Mouse (Mus musculus) kidney, adult 2 months (tissue): ENCODE measurements around the gene R3hdm4. TPM values are rescaled to one million over a fixed set of nuclear protein-coding genes. Genes with fewer than 3 reads are reported as not detected.
A peak's percentile ranks its signal among the peaks of the same experiment; 100 is the strongest.

Experiments
- DNase-seq: peaks from one replicate; pipeline ENCODE4 v3.0.0; 2021
- H3K27ac ChIP-seq: fragments of 200-500 bp; 2 replicates; pipeline ENCODE4 v1.5.1; 2012; ENCODE audit warnings: low read depth, low read length, control low read depth, inconsistent platforms; ENCODE audit not compliant: insufficient read depth
- H3K27me3 ChIP-seq: fragments of 200-500 bp; replicated peaks from 2 replicates; pipeline ENCODE4 v1.6.1; 2012; ENCODE audit warnings: mild to moderate bottlenecking, moderate library complexity, low read length, inconsistent platforms; ENCODE audit not compliant: control insufficient read depth, insufficient read depth
- H3K36me3 ChIP-seq: fragments of 200-500 bp; 2 replicates; pipeline ENCODE4 v1.6.1; 2012; ENCODE audit warnings: mild to moderate bottlenecking, moderate library complexity, low read length, inconsistent platforms; ENCODE audit not compliant: control insufficient read depth, insufficient read depth
- H3K4me1 ChIP-seq: fragments of 200-500 bp; 2 replicates; pipeline ENCODE4 v1.6.1; 2011; ENCODE audit warnings: low read length; ENCODE audit not compliant: control insufficient read depth, insufficient read depth
- H3K4me3 ChIP-seq: fragments of 200-500 bp; 2 replicates; pipeline ENCODE4 v1.5.1; 2011; ENCODE audit warnings: mild to moderate bottlenecking, low read depth, low read length, control low read depth; ENCODE audit not compliant: insufficient read depth
- CTCF ChIP-seq: fragments of 200-500 bp; conservative IDR thresholded peaks from 2 replicates; pipeline ENCODE4 v1.5.1; 2011; ENCODE audit warnings: low read depth, mild to moderate bottlenecking, control low read depth, low read length, moderate library complexity, mixed read lengths; ENCODE audit not compliant: insufficient read depth, insufficient read length
- POLR2A ChIP-seq: fragments of 200-500 bp; IDR thresholded peaks from one replicate; pipeline ENCODE4 v1.6.1; 2011; ENCODE audit warnings: low read depth, low read length, control low read depth
- WGBS: fragments of 180-500 bp; shearing (Covaris S2); methylation state at CpG from one replicate; pipeline ENCODE4 v1.1.7; 2018; 5-methylcytosine and 5-hydroxymethylcytosine counted together
- polyA plus RNA-seq: library from polyadenylated mRNA; depleted of rRNA; stranded (reverse); fragments of >200 nt; gene quantifications from 2 replicates; pipeline ENCODE4 v1.2.3, GENCODE M21; 2012; rRNA removed

R3hdm4 gene
- polyA plus RNA-seq, result 146 and 154 TPM in 2 replicates

- 19% methylated on average over 41 of the region's 41 CpGs for WGBS
- TF ChIP-seq CTCF, result no peak
- TF ChIP-seq POLR2A, result no peak
- peaks cover 7% of the 10 kb centered on the region for H3K4me1 ChIP-seq
- H3K27ac ChIP-seq, result no peak within 1 kb of the TSS
- no peak within 1 kb of the TSS for H3K4me3 ChIP-seq
- no peaks in the 10 kb centered on the region for H3K36me3 ChIP-seq
- no peak for DNase-seq
- H3K27me3 ChIP-seq, result no peaks in the 10 kb centered on the region
Measured at GRCm38 (mm10) chr10:79920958-79921535, at the start of gene R3hdm4. Gene R3hdm4, minus strand, starts transcription at chr10:79921208.

GRCm38 (mm10) chr10:79970415-79971182, 49.6 kb upstream of the R3hdm4 start, which contains the start of gene Grin3b:
Gene Grin3b, plus strand, starts transcription at chr10:79970715.
- Histone ChIP-seq H3K4me1 (peaks cover 22% of the 10 kb centered on the region), H3K27me3 (no peaks in the 10 kb centered on the region), H3K36me3 (no peaks in the 10 kb centered on the region), H3K27ac (no peak within 1 kb of the TSS), H3K4me3 (no peak within 1 kb of the TSS)
- DNase-seq, result no peak
- 8% methylated on average over 47 of the region's 47 CpGs for WGBS
- TF ChIP-seq CTCF (no peak), POLR2A (no peak)

GRCm38 (mm10) chr10:79969124-79969568, 48.1 kb upstream of the R3hdm4 start:
- 21% methylated on average over 3 of the region's 3 CpGs for WGBS
- H3K27ac ChIP-seq, result 0 out of 2 replicates have a peak overlapping the region, but pooled peaks have one; percentile 15

GRCm38 (mm10) chr10:79968181-79968580, 47.2 kb upstream of the R3hdm4 start:
- no peak for TF ChIP-seq CTCF
- no peak for TF ChIP-seq POLR2A
- H3K27me3 ChIP-seq, result no peaks in the 10 kb centered on the region
- H3K27ac ChIP-seq, result peak overlapping the region; percentile 18
- no peaks in the 10 kb centered on the region for H3K36me3 ChIP-seq
- no peak overlapping the region for H3K4me3 ChIP-seq
- DNase-seq, result no peak
- 85% methylated on average over 1 of the region's 1 CpGs for WGBS
- H3K4me1 ChIP-seq, result peaks cover 22% of the 10 kb centered on the region

More at GRCm38 (mm10) chr10:79969124-79969568, 48.1 kb upstream of the R3hdm4 start:
- Histone ChIP-seq H3K4me3 (no peak overlapping the region), H3K36me3 (no peaks in the 10 kb centered on the region), H3K27me3 (no peaks in the 10 kb centered on the region), H3K4me1 (peaks cover 22% of the 10 kb centered on the region)
- TF ChIP-seq CTCF (0 out of 2 replicates have a peak, but pooled peaks have one; percentile 0), POLR2A (no peak)
- DNase-seq, result peak; percentile 86

- Histone ChIP-seq H3K4me3 (peak overlapping the region; percentile 16; the same call in 1 of the 2 replicates), H3K27ac (peak overlapping the region; percentile 82), H3K36me3 (no peaks in the 10 kb centered on the region), H3K4me1 (peaks cover 22% of the 10 kb centered on the region), H3K27me3 (no peaks in the 10 kb centered on the region)
- TF ChIP-seq POLR2A, result no peak
- no peak for TF ChIP-seq CTCF
- WGBS, result 65% methylated on average over 5 of the region's 5 CpGs
- peak; percentile 95 for DNase-seq
Measured at GRCm38 (mm10) chr10:79966886-79967400, 45.9 kb upstream of the R3hdm4 start.

- 59% methylated on average over 5 of the region's 5 CpGs for WGBS
- no peak for TF ChIP-seq POLR2A
- no peak for TF ChIP-seq CTCF
- Histone ChIP-seq H3K36me3 (no peaks in the 10 kb centered on the region), H3K4me1 (peaks cover 25% of the 10 kb centered on the region), H3K27me3 (no peaks in the 10 kb centered on the region), H3K27ac (no peak overlapping the region), H3K4me3 (no peak overlapping the region)
- no peak for DNase-seq
Measured at GRCm38 (mm10) chr10:79965325-79965724, 44.3 kb upstream of the R3hdm4 start.

- no peak overlapping the region for H3K27ac ChIP-seq
- no peaks in the 10 kb centered on the region for H3K27me3 ChIP-seq
- 96% methylated on average over 7 of the region's 7 CpGs for WGBS
- DNase-seq, result no peak
- no peak for TF ChIP-seq CTCF
- no peak for TF ChIP-seq POLR2A
- no peaks in the 10 kb centered on the region for H3K36me3 ChIP-seq
- peaks cover 24% of the 10 kb centered on the region for H3K4me1 ChIP-seq
- no peak overlapping the region for H3K4me3 ChIP-seq
Measured at GRCm38 (mm10) chr10:79964727-79965126, 43.7 kb upstream of the R3hdm4 start.
